Mouse (Mus musculus): Measurements from ENCODE around the gene Bicra.

Bicra gene

DNA sequence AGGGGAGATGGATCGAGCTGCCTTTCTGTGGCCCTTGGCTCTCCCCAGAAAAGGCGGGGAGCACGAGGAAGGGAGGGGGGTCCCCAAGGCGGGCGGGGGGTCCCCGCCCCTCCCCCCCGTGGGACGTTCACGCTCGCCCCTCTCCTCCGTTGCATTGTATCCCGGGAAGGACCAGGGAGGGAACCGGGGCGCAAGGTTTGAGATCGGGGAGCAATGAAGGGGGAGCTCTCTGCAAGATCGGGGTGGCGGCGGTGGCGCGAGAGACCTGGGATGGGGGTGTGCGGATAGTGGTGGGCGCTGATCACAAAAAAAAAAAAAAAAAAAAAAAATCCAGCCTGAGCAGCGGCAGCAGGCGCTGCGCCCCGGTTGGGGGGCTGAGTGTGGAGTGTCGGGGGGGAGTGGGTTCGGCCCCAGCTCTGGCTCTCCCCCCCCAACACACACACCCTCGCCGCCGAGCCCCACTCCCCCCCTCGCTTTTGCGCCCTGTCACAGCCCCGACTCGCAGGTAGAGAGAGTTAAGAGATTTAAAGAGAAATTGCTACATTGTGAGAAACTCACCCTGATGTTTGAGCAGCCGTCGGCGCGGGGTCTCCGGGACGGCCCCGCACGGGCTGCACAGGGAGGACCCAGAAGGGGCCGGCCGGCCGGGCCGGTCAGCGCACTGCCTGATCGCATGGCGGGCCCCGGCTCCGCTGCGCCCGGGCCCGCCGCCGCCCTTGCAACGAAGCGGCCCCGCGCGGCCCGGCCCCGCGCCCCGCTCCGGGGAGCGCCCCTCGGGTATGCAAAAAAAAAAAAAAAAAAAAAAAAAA lies at the start of gene Bicra:
Bicra (minus strand) TSS at position 584 of the 809 bp plus-strand sequence.
- in situ Hi-C loops (cut with MboI), result loop anchor here (5.0 kb wide), 1 partner anchor 65 kb away; no protein-coding TSS in a partner anchor

DNA sequence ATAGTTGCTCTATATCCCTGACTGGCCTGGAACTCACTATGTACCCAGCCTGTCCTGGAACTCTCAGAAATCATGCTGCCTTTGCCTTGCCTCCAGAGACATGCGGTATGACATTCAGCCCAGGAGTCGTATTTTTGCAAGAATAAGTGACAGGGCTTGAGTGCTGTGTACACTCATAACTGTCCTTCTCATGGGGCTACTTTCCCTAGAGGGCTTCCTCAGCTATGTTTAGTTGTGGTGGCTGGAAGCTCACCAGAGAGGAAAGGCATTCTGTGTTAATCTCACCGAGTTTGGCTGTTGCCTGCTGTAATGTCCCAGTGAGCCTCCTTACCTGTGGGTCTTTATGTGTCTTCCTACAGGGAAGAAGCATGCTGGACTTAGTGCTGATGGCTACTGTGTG lies 46.9 kb upstream of the Bicra start:
- in situ Hi-C loops (cut with MboI), result no loop called here

DNA sequence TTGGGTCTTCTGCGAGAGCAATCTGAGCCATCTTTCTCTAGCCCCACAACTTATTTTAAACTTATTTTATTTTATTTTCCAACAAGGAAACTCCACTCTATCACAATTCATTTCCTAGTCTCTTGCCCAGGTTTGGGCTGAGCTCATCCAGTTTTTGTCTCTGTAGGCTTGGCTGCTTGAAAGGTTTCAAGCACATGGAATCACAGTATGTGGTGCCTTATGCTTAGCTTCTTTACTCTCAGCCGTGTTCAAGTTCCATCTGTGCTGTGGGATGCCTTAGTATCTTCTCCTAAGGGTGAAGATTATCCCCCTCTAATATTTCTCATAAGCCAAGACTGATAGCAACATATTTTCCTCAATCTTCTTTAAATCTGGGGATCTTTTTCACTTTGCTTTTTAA lies 39.9 kb upstream of the Bicra start:
- in situ Hi-C loops (cut with MboI), result no loop called here

DNA sequence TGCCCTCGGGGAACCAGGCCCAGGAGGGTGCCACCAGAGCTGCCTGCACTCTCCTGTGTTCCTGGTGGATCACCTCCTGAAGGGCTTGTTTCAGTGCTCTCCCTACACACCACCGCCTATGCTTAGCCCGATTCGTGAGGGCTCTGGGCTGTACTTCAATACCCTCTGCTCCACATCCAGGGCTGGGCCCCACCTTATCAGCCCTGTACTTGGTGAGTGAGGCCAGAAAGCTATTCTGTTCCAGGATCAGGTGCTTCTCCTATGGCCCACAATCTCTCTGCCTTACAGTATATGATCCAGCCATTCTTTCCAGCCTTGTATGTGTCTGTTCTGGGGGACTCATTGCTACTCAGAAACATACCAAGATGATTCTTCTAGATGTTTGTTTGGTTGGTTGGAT lies 35.6 kb upstream of the Bicra start:
- in situ Hi-C loops (cut with MboI), result no loop called here

DNA sequence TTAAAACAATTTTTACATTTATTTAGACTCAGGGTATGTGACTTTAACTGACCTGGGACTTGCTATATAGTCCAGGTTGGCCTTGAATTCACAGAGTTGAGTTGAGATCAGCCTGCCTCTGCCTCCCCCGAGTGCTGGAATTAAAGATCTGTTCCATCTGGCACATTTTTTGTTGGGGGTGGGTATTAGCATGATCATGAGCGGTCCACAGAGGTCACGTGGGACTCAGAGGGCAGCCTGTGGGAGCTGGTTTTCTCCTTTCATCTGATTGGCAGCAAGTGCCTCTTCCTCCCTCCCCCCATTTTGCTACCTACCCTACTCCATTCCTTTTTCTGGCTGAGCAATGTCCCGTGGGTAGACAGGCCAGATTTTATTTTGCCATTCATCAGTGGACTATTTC lies 32.9 kb upstream of the Bicra start:
- in situ Hi-C loops (cut with MboI), result no loop called here

DNA sequence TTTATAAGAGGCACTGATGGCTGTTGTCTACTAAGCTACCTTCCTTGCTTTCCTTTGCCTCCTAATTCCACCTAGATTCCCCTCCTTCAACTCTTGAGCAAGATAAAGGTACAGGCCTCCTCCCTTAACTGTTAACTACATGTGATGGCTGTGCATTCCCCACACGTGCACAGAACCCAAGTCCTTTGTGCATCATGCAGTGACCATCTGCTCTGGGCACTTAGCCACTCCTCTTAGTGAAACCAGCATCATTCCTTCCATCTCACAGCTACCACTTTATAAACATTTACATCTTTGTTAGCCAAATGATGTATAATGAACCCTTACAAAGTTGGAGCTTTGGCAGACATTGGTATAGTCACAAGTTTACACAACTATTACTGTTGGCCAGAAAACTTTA lies 32.2 kb upstream of the Bicra start:
- in situ Hi-C loops (cut with MboI), result no loop called here

DNA sequence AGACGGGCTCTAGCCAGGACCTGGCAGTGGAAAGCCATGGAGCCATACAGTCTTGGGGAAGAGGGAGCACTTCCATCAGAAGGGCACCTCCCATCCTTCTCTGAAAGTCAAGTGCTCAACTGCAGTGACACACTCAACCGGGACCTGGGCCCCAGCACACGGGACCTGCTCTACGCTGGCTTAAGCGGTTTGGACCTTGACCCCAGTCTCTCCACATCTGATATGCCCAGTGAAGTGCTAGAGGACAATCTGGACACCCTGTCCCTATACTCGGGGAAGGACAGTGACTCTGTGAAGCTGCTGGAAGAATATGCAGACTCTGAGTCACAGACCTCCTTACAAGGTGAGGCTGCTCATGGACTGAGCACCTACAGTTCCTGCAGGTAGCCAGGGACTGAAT lies 24.2 kb upstream of the Bicra start:
- in situ Hi-C loops (cut with MboI), result no loop called here

DNA sequence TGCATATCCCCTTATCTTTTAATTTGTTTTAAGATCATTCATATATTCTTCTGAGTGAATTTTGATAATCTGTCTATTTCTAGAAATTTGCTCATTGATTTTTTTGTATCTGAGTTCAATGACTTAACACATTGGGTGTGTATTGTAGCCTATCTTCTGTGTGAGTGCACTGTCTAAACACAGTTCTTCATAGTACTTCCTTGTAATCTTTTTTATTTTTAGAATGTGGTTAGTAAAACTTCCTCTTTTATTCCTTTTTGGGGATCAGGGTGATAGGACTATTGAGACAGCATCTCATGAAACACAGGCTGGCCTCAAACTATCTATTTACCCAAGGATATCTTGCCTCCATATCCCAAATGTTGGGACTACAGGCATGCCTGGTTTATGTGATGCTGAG lies 23.1 kb upstream of the Bicra start:
- in situ Hi-C loops (cut with MboI), result no loop called here

DNA sequence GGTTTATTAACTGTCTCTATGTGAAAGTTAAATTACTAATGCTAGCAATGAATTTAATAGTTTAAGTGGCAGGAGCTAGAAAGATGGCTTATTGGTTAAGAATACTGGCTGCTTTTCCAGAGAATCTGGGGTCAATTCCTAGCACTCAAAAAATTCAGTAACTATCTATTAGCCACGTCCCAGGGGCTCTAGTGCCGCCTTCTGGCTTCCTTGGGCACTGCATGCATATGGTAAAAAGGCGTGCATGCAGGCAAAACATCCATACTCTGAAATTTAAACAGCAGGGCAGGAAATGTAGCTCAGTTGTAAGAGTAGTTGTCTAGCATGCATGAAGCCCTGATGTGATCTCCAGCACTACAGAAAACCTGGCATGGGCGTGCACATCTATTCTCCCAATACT lies 15.8 kb upstream of the Bicra start:
- in situ Hi-C loops (cut with MboI), result no loop called here

DNA sequence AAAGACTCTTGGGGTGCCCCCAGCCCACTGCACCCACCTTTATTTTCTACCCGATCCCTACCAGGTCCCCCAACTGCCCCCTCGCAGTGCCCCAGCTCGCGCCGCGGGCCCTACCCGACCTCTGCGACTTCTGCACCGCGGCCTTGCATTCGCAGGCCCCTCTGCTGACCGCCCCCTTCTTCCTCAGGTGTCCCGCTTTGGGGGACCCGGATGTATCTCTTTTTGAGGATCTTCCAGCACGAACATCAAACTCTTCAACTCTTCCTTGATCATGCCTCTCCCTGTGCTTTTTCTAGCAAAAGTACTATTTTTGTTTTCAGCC lies 14.3 kb upstream of the Bicra start:
- in situ Hi-C loops (cut with MboI), result no loop called here

DNA sequence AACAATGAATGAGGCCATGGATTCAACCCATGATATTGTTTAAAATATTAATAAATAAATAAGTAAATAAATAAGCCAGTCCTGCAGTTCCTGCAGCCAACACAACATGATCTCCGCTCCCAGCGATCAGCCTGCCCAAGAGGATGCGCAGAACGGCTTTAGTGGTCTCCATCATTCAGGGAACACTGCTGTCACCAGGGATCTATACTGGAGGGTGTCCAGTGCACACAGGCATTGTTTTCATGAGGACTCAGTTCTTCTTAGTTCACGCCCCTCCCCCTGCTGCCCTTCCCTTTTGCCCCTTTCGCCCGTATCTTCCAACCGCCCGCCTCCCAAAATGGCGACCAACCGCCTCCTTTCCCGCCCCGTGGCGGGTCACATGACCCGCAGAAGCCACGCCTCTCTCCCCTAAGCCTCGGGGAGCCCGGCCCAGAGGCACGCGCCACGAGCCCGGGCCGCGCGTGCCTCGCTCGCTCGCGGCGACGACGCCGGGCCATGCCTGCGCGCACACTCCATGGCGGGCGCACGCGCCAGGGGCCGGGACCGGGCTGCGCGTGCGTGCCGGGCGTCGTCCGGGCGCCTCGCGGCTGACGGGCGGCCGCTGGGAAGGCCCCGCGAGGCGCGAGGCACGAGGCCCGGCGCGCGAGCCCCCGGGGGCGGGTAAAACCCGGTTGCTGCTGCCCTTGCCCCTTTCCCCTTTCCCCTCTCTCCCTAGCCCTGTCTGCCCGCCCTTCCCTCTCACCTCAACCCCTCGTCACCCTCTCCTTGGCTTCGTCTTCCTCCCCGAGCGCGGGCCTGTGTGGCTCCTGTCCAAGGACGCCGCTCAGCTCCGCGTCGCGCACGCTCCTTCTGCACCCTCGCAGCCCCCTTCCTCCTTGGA lies 13.7 kb upstream of the Bicra start, which contains the start of gene Zfp541:
Zfp541 (plus strand) TSS at position 596 of the 880 bp plus-strand sequence.
- in situ Hi-C loops (cut with MboI), result no loop called here

DNA sequence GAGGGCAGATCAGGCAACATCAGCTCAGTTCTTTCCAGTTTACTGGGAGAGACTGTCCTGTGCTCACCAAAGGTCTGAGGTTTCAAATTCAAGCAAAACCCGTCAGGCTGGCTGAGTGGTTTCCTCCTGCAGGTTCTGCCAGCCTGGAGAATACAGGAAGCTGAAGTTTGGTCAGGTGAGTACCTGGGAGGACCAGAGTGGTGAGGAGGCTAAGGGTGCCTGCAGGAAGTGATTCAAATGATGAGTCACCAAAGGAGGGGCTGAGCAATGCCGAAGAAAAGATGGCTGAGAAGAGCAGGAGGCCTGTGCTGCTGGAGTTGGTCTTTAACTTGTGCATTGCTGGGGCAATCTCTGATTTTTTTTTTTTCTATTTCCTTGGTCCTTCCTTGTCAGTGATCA lies 9.4 kb upstream of the Bicra start:
- in situ Hi-C loops (cut with MboI), result no loop called here

DNA sequence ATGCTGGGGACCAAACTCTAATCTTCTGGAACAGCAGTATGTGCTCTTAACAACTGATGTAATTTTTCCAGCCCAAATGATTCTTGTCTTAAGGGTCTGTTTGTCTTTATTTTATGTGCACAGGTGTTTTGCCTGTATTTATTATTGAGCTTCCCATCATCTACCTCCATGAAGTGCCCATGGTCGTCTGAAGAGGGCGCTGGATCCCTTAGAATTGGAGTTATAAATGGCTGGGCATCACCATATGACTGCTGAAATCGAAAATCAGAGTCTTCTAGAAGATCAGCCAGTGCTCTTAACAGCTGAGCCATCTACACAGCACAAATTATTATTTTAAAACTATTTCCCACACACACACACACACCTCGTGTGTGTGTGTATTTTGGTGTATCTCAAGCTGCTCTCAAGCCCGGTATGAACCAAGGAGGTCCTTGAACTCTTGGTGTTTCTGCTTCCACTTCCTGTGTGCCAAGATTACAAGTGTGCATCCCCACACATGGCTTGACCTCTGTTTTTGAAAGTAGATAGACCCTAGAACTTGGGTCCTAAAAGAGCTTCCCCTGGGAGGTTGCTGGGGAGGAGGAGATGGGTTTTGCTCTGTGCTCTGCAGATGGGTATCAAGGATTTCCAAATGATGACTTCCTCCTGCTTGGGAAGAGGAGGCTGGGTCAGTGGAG lies 8.9 kb upstream of the Bicra start:
- in situ Hi-C loops (cut with MboI), result no loop called here

DNA sequence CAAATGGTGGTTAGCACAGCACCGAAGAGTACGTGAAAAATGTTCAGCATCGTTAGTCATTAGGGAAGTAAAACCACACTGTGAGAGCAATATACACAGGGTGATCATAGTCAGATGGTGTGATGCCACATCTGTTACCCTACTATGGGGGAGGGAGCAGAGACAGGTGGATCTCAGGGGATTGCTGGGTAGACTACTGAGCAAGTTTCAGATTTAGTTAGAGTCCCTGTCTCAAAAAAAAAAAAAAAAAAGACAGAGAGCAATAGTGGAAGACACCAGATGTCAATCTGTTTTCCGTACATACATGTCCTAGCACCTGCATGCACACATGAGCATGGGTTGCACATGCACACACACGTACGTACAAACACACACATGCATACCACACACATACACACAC lies 7.9 kb upstream of the Bicra start:
- in situ Hi-C loops (cut with MboI), result no loop called here

DNA sequence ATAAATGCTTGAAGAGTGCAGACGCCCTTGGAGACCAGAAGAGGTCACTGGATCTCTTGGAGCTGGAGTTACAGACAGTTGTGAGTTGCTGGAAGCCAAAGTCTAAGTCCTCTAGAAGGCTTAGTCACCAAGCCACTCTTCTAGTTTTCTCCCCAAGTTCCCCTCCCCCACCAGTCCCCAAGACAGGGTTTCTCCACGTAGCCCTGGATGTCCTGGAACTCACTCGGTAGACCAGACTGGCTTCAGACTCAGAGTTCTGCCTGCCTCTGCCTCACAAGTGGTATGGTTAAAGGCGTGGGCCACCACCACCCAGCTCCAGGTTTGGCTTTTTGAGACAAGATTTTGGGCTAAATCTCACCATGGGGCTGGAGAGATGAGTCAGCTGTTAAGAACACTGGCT lies 7.2 kb upstream of the Bicra start:
- in situ Hi-C loops (cut with MboI), result no loop called here

DNA sequence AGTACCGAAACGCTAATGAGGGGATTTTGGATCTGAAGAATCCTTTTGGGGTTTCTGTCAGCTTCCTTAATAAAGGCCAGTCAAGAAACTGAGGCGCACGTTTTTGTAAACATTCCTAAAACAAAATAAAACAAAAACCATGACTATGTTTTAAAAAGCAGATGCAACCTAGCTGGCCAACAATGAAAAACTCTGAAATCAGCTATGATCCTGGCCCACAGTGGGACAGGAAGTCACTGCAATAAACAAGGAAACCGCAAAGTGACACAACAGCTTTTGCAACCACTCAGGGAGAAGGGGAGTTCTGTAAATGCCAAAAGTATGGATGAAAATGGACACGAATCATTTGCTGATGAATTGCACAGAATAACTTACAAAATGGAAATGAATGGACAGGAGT lies 5.4 kb upstream of the Bicra start:
- in situ Hi-C loops (cut with MboI), result no loop called here

DNA sequence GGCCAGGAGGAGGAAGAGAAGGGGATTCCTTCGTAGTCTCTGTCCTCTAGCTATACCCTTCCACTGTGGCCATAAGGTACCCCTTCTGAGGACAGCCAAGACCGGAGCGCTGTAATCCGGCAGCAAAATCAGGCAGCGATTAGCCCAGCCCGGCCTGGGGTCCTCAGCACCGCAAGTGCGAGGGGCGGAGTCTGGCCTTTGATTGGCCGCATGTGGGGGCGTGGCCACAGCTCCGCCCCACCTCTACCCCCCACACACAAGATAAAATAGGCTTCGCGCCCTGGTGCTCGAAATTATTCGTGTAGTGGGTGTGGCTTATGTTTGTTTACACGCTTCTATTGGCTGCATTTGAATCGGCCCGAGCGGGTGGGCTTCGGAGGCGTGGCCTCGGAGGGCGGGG lies 5.0 kb upstream of the Bicra start:
- in situ Hi-C loops (cut with MboI), result no loop called here

DNA sequence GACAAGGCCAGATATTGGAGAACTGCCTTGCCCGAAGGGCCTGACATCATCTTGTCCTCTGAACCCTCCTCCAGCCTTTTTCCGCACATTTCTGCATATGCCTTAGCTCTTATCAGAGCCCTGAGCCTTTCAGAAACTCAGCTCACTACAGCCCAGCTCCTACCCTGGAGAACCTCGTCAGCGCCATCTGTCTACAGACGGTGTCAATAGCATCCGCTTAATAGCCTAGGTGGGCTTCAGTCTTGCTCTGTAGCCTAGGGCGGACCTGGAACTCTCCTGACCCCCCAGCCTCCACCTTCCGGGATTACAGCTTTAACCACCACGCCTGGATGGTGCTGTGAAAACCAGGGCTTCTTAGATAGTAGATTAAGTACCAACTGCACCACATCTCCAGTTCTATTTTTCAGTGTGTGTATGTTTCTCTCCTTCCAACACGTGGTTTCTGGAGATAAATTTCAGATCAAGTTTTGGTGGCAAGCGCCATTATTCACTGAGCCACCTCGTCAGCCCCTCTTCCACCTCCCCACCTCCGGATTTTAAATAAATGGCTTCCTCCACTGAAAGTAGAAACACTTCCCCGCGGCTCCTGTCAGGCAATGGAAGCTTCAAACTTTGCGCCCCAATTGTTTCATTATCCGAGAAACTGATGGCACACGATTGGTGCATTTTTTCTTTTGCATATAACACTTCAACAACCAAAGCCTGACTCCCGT lies 4.3 kb upstream of the Bicra start:
- in situ Hi-C loops (cut with MboI), result no loop called here

DNA sequence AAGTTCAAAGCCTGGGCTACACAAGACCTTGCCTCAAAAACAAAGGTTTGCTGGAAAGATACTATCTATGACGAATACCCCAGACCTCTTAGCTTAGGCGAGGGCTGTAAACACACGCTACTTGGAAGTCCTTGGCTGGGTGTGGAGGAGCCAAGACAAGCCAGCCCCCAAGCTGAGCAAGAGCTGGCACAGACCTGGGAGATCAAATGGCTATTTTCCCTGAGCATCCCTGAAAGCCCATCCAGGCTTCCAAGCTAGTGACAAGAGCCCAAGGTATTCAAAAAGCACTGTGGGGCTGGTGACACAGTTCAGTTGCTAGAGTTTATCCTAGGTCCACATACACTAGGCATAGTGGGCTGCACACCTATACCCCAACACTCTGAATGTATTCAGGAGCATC lies 2.9 kb upstream of the Bicra start:
- in situ Hi-C loops (cut with MboI), result no loop called here

DNA sequence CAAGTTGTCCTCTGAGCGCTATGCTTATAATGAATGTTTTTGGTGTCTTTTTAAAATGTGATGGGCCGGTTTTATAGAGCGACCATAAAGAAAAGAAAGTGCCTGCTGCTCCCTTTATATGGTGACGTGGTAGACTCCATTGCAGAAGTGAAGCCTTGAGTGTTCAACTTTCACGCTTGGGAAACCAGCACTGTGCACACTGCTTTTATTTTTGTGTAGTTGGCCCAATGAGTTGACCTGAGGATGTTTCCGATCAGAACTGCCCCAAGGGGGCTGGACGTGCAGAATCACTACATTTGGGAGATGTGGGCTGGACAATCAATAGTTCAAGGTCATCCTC lies 1.8 kb upstream of the Bicra start:
- in situ Hi-C loops (cut with MboI), result loop anchor here (5.0 kb wide), 1 partner anchor 67 kb away; no protein-coding TSS in a partner anchor

DNA sequence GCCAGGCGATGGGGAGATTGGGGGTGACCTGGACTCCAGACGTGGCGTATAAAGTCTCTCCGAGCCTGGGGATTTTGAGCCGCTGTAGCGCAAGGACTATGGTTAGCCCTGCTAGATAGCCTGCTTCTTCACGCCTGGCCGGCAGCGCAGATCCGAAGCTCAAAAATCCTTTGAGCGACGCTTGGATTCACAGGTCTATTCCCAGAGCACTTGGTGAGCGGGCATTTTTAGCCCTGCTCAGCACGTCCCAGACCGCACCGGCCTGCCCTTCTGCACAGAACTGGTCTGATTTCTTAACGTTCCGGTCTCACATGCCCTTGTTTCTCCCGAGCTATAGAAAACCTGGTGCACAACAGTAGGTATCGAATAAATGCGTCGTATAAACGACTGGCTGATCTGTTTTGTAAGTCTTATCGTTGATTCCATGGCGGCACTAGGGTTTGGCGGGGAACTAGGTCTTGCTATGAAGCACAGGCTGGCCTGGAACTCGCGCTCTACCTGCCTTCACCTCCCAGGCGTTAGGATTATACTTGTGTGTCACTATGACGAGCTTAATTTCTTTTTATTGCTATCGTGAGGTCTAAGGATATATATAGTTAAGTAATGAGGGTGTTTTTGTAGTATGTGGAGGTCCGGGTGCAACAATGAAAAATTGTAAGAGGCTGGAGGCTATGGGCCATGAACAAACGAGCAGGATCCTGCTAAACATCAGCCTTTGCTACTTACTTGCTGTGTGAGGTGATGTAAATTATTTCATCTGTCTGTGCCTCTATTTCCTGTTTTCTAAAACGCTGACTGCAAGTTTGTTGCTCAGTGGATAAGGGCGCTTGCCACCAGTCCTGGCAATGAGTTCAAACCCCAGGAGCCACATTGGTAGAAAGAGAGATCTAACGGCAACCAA lies 1.2 kb upstream of the Bicra start:
- in situ Hi-C loops (cut with MboI), result loop anchor here (5.0 kb wide), 1 partner anchor 67 kb away; no protein-coding TSS in a partner anchor
